Mouse (Mus musculus): ENCODE data around the gene Srrm3.

The Srrm3 gene

GRCm38 (mm10) chr5:135869661-135870423 is 63.2 kb downstream of the Srrm3 start:
- no peak for DNase-seq (ENCODE audit: low spot score in 2 of 2)

DNA sequence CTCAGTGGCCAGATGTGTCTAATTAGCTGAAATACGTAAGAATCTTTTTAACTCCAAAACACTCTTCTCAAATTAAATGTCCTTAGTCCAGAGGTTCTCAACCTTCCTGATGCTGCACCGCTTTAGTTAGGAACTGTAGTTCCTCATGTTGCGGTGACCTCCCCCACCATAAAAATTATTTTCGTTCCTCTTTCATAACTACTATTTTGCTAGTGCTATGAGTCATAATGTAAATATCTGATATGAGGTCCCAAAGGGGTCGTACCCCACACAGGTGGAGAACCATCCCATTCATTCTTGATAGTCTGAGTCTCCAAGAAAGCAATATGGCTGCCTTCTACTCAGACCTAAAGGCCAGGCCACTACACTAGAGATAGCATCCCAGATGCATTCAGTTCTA is 63.8 kb downstream of the Srrm3 start:
- no peak for DNase-seq (ENCODE audit: low spot score in 2 of 2)

DNA sequence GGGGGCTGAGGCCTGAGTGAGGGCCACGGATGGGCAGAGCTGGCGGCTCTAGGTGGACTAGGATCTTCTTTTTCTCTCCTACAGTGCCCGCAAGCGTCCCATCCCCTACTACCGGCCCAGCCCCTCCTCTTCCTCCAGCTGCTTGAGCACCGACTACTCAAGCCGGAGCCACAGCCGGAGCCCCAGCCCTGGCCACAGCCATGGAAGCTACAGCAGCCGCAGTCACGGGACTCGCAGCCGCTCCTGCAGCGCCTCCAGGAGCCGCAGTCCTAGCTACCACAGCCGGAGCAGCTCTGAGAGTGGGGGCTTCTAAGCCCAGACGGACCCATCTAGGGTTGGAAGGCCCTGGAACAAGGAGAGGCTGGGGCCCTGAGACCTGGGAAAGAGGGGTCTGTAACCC is 66.3 kb downstream of the Srrm3 start:
- DNase-seq (ENCODE audit: low spot score in 2 of 2): no peak

DNA sequence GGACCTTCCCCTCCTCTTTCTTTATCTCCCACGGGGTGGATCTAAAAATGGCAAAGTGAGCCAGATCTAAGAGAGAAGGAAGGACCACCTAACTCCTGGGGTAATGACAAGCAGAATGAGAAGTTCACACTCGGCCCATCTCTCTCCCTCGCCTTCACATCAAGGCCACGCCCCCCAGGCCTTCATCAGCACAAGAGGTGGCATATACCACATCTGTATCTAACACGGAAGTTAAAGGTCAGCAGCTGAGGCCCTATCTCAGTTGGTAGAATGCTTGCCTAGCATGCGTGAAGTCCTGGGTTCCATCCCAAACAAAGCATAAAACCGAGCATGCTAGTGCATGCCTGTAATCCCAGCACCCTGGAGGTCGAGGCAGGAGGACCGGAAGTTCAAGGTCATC is 67.1 kb downstream of the Srrm3 start:
- DNase-seq (ENCODE audit: low spot score in 2 of 2): no peak

- no peak for DNase-seq (ENCODE audit: low spot score in 2 of 2)
Observed at GRCm38 (mm10) chr5:135877180-135877579, 70.5 kb downstream of the Srrm3 start.

GRCm38 (mm10) chr5:135877831-135878231 is 71.1 kb downstream of the Srrm3 start:
- DNase-seq (ENCODE audit: low spot score in 2 of 2): peak in 1 of 2 experiments; percentile 37

DNA sequence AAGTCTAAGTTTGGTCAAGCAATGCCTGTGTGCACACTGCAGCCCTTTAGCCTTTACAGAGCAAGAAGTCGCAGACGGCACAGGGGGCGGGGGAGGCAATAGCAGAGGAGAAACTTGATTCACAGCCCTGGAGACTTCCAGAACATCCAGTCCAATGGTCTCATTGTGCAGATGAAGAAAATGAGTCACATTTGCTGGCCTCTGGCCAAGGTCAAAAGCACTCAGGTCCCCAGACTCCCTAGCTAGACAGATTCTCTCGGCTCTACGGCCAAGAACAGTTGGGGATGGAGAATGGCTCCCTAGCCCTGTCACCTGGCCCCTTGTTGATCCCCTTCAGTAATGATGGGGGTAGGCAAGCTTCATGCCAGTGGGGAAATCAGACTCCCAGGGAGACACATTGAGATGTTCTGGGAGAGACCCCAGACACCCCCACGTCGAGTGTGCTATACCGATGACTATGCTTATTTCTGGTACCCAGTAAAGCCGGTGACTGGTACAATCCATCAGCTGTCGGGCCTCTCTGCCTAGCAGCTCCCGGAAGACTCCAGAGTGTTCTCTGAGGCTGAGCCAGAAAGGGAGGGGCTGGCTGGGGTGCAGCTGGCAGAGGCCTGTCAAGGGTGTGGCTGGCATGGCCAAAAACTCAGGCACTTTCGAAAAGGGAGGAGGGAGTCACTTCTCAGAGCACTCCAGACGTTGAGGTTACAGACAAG is 72.9 kb downstream of the Srrm3 start:
- DNase-seq (ENCODE audit: low spot score in 2 of 2): peak; percentile 34 to 58

DNA sequence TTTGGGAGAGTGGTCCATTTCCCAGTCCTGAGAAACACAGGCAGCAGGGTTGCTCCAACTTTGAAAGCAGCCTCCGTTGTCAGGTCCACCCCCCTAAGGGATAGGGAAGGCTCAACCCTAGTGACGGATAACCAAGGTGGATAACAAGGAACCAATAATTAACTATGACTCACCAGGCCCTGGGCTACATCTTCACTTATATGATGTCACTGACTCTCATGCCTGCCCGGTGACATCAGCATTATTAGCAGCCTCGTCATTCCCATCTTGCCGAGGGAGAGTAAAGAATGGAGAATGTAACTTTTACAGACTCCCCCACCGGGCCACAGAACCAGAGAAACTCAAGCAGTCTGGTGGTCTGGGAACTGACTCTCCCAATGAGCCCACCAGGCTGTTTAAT is 78.0 kb downstream of the Srrm3 start:
- no peak for DNase-seq (ENCODE audit: low spot score in 2 of 2)

GRCm38 (mm10) chr5:135887675-135888102 is 81.0 kb downstream of the Srrm3 start, which contains the start of gene Hspb1:
Gene Hspb1, plus strand, starts transcription at chr5:135887919.
- DNase-seq (ENCODE audit: low spot score in 2 of 2): no peak

GRCm38 (mm10) chr5:135888405-135889215 is 81.9 kb downstream of the Srrm3 start:
- DNase-seq (ENCODE audit: low spot score in 2 of 2): no peak

DNA sequence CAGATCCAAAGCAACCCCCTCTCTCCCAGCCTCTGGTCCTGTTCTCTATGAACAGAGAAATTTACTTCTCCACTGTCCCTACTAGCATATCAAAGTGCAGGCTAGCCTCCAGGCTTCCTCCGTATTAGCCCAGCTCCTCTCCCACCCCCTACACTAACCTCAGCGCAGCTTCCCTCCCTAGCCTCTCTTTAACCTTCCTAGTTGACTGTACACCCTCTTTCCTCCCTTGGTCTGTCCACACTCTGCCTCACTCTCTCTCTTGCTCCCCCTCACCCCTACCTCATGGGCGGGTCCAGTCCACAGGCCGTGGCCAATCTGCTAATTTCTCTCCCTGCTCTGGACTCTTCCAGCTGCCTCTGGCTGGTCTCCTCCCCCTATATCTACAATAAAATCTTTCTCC is 83.6 kb downstream of the Srrm3 start:
- no peak for DNase-seq (ENCODE audit: low spot score in 2 of 2)

GRCm38 (mm10) chr5:135890920-135891319 is 84.2 kb downstream of the Srrm3 start:
- DNase-seq (ENCODE audit: low spot score in 2 of 2): no peak

GRCm38 (mm10) chr5:135892589-135893351 is 86.1 kb downstream of the Srrm3 start:
- no peak for DNase-seq (ENCODE audit: low spot score in 2 of 2)

- DNase-seq (ENCODE audit: low spot score in 2 of 2): no peak
Observed at GRCm38 (mm10) chr5:135894958-135895357, 88.3 kb downstream of the Srrm3 start.

DNA sequence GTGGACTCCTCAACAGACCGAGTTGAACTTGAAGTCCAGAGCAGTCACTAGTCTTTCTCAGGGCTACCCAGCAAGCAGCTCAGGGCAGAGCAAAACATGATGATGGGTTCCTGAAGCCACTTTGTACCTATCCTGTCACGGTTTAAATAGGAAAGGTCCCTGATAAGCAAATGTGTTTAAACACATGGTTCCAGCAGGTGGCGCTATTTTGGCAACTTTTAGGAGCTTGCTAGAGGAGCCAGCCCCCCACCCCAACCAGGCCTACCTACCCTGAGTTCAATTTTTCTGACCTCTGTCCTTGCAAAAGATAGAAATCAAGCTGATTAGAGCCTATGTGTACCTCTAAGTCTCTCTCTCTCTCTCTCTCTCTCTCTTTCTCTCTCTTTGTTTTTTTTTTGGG is 91.3 kb downstream of the Srrm3 start:
- DNase-seq (ENCODE audit: low spot score in 2 of 2): no peak

GRCm38 (mm10) chr5:135898995-135899394 is 92.3 kb downstream of the Srrm3 start:
- DNase-seq (ENCODE audit: low spot score in 2 of 2): no peak

GRCm38 (mm10) chr5:135899833-135900232 is 93.1 kb downstream of the Srrm3 start:
- no peak for DNase-seq (ENCODE audit: low spot score in 2 of 2)

GRCm38 (mm10) chr5:135900701-135901100 is 94.0 kb downstream of the Srrm3 start:
- DNase-seq (ENCODE audit: low spot score in 2 of 2): no peak

GRCm38 (mm10) chr5:135901354-135902095 is 94.8 kb downstream of the Srrm3 start:
- no peak for DNase-seq (ENCODE audit: low spot score in 2 of 2)

GRCm38 (mm10) chr5:135903058-135903457 is 96.4 kb downstream of the Srrm3 start:
- DNase-seq (ENCODE audit: low spot score in 2 of 2): no peak
